Comparison of ENCODE assay signal across 9 mouse cellular contexts in genomic region chr5:126651367-126651766, GRCm38 (mm10).
DNase-seq lines count a peak whose midpoint lies in the region; ATAC-seq lines count a peak whose summit lies in the region.
"Had no signal": no experiment of that assay in that cellular context is flagged by ENCODE, and none has a peak within 500 bp of the region (broad histone marks: within the 10 kb centered on the region; RNA-seq: fewer than 3 reads in every experiment).

No protein-coding gene starts in this region.

- H3K9ac ChIP-seq in forebrain, embryonic 11.5 days (ENCODE audit: low read length) = no peak overlapping the region
- H3K9ac ChIP-seq in forebrain, embryonic 13.5 days = no peak overlapping the region
- H3K9ac ChIP-seq in neural tube, embryonic 15.5 days (replicated peaks) = no peak overlapping the region
- H3K9ac ChIP-seq: limb, embryonic 13.5 days had no signal

- DNase-seq in forebrain, embryonic 11.5 days (ENCODE audit: low spot score) = peak; percentile 67
- peak; percentile 33 for DNase-seq in neural tube, embryonic 10.5 days (ENCODE audit: extremely low spot score, low spot score)
- DNase-seq in kidney, postnatal 14 days = peak; percentile 67
- peak; percentile 28 to 71 for DNase-seq in urinary bladder, postnatal 4 days (ENCODE audit: low spot score in 2 of 2)
- DNase-seq in gastrocnemius, postnatal 36 days = no peak

- no peaks in the 10 kb centered on the region for H3K9me3 ChIP-seq in forebrain, embryonic 11.5 days (ENCODE audit: control insufficient read depth, low read length)
- no peaks in the 10 kb centered on the region for H3K9me3 ChIP-seq in forebrain, embryonic 13.5 days (replicated peaks)
- no peaks in the 10 kb centered on the region for H3K9me3 ChIP-seq in neural tube, embryonic 15.5 days (replicated peaks)
- H3K9me3 ChIP-seq: limb, embryonic 13.5 days had no signal

- no peak overlapping the region for H3K4me3 ChIP-seq in forebrain, embryonic 11.5 days (ENCODE audit: low read depth, low read length)
- no peak overlapping the region for H3K4me3 ChIP-seq in forebrain, embryonic 13.5 days
- no peak overlapping the region for H3K4me3 ChIP-seq in neural tube, embryonic 15.5 days (replicated peaks)
- H3K4me3 ChIP-seq: limb, embryonic 13.5 days had no signal

- no peak overlapping the region for H3K4me2 ChIP-seq in forebrain, embryonic 11.5 days (ENCODE audit: low read depth, low read length, severe bottlenecking)
- H3K4me2 ChIP-seq in forebrain, embryonic 13.5 days = no peak overlapping the region
- no peak overlapping the region for H3K4me2 ChIP-seq in neural tube, embryonic 15.5 days
- H3K4me2 ChIP-seq: limb, embryonic 13.5 days had no signal

- H3K27ac ChIP-seq in forebrain, embryonic 11.5 days (ENCODE audit: low read depth, low read length) = no peak overlapping the region
- H3K27ac ChIP-seq in forebrain, embryonic 13.5 days = no peak overlapping the region
- H3K27ac ChIP-seq in neural tube, embryonic 15.5 days (replicated peaks) = no peak overlapping the region
- H3K27ac ChIP-seq: limb, embryonic 13.5 days had no signal

- 23% methylated on average over 3 of the region's 3 CpGs for WGBS in forebrain, embryonic 11.5 days
- WGBS in forebrain, embryonic 13.5 days = 23% methylated on average over 3 of the region's 3 CpGs
- 22% methylated on average over 3 of the region's 3 CpGs for WGBS in neural tube, embryonic 15.5 days

- intact Hi-C loops in gastrocnemius, postnatal 36 days (cut with DNase I) = no loop called here

- H3K27me3 ChIP-seq in forebrain, embryonic 11.5 days (ENCODE audit: control insufficient read depth, insufficient read depth, low read length) = no peaks in the 10 kb centered on the region
- no peaks in the 10 kb centered on the region for H3K27me3 ChIP-seq in forebrain, embryonic 13.5 days
- no peaks in the 10 kb centered on the region for H3K27me3 ChIP-seq in neural tube, embryonic 15.5 days (replicated peaks)
- H3K27me3 ChIP-seq: limb, embryonic 13.5 days had no signal

- H3K36me3 ChIP-seq in forebrain, embryonic 11.5 days (ENCODE audit: control insufficient read depth, insufficient read depth, low read length) = no peaks in the 10 kb centered on the region
- no peaks in the 10 kb centered on the region for H3K36me3 ChIP-seq in forebrain, embryonic 13.5 days (ENCODE audit: poor library complexity, severe bottlenecking)
- H3K36me3 ChIP-seq in neural tube, embryonic 15.5 days = no peaks in the 10 kb centered on the region
- H3K36me3 ChIP-seq: limb, embryonic 13.5 days had no signal

- ATAC-seq in forebrain, embryonic 11.5 days (replicated peaks; ENCODE audit: low FRiP score) = no peak
- ATAC-seq in forebrain, embryonic 13.5 days = no peak
- no peak for ATAC-seq in neural tube, embryonic 15.5 days (ENCODE audit: low FRiP score)
- no peak for ATAC-seq in monocyte, adult 5-6 weeks (replicated peaks; ENCODE audit: insufficient number of reproducible peaks, low FRiP score, low TSS enrichment, poor library complexity, severe bottlenecking)

- no peaks in the 10 kb centered on the region for H3K4me1 ChIP-seq in forebrain, embryonic 11.5 days (replicated peaks; ENCODE audit: control insufficient read depth, insufficient read depth, low read length)
- H3K4me1 ChIP-seq in forebrain, embryonic 13.5 days = no peaks in the 10 kb centered on the region
- 0 out of 2 replicates have a peak, but pooled peaks cover 2% of the 10 kb centered on the region for H3K4me1 ChIP-seq in neural tube, embryonic 15.5 days
- H3K4me1 ChIP-seq: limb, embryonic 13.5 days had no signal

Comparison
In these comparisons a context has a peak if more than half of its experiments do, and no peak if none do; other contexts are left out.
1. DNase-seq: peak in forebrain, embryonic 11.5 days (single experiment), neural tube, embryonic 10.5 days (single experiment), kidney, postnatal 14 days (single experiment) and urinary bladder, postnatal 4 days (2 of 2); none in gastrocnemius, postnatal 36 days (0 of 2).